Mouse (Mus musculus) midbrain, postnatal 0 days (tissue): Measurements from ENCODE around the gene Smtnl1. TPM values are rescaled to one million over a fixed set of nuclear protein-coding genes. Genes with fewer than 3 reads are reported as not detected.

ENCODE experiments used
- ATAC-seq: fragments of 200-750 bp; cut with Nextera tagmentation; 2 replicates; pipeline ENCODE4 v1.8.0; 2017; ENCODE audit warnings: moderate number of reproducible peaks, mild to moderate bottlenecking, moderate TSS enrichment, moderate library complexity; ENCODE audit not compliant: low FRiP score
- DNase-seq: peaks from one replicate; pipeline ENCODE4 v3.0.0-alpha.2; 2015; ENCODE audit warnings: low spot score
- H3K27ac ChIP-seq: fragments of 300-500 bp; sonication (generic); 2 replicates; pipeline ENCODE4 v1.5.1; 2014; ENCODE audit warnings: low read depth, mild to moderate bottlenecking, low read length, mixed read lengths
- H3K27me3 ChIP-seq: fragments of 300-500 bp; sonication (generic); 2 replicates; pipeline ENCODE4 v1.6.1; 2014; ENCODE audit warnings: low read length, control low read depth, mixed read lengths; ENCODE audit not compliant: insufficient read depth
- H3K36me3 ChIP-seq: fragments of 300-500 bp; sonication (generic); 2 replicates; pipeline ENCODE4 v1.6.1; 2014; ENCODE audit warnings: low read length, control low read depth, mixed read lengths; ENCODE audit not compliant: insufficient read depth
- H3K4me1 ChIP-seq: fragments of 300-500 bp; sonication (generic); 2 replicates; pipeline ENCODE4 v1.6.1; 2014; ENCODE audit warnings: mild to moderate bottlenecking, control low read depth, antibody characterized with exemption, low read length, mixed read lengths; ENCODE audit not compliant: insufficient read depth
- H3K4me2 ChIP-seq: fragments of 300-500 bp; sonication (generic); 2 replicates; pipeline ENCODE4 v1.6.1; 2014; ENCODE audit warnings: low read depth, mild to moderate bottlenecking, low read length, mixed read lengths; ENCODE audit not compliant: poor library complexity, severe bottlenecking
- H3K4me3 ChIP-seq: fragments of 300-500 bp; sonication (generic); 2 replicates; pipeline ENCODE4 v1.5.1; 2014; ENCODE audit warnings: low read depth, mild to moderate bottlenecking, low read length, moderate library complexity
- H3K9ac ChIP-seq: fragments of 300-500 bp; sonication (generic); replicated peaks from 2 replicates; pipeline ENCODE4 v1.6.1; 2014; ENCODE audit warnings: mild to moderate bottlenecking, low read length, moderate library complexity, mixed read lengths; ENCODE audit not compliant: poor library complexity, severe bottlenecking
- H3K9me3 ChIP-seq: fragments of 300-500 bp; sonication (generic); 2 replicates; pipeline ENCODE4 v1.6.1; 2016; ENCODE audit warnings: low read length, control low read depth
- CTCF ChIP-seq: IDR thresholded peaks from 2 replicates; pipeline ENCODE4 v1.5.1; 2016; ENCODE audit warnings: antibody characterized with exemption, mild to moderate bottlenecking
- WGBS: fragments of 180-500 bp; shearing (Covaris S2); extraction: QIAGEN DNeasy Blood & Tissue Kit; methylation state at CpG from one replicate; pipeline ENCODE4 v1.1.7; 2014; 5-methylcytosine and 5-hydroxymethylcytosine counted together
- polyA plus RNA-seq: library from polyadenylated mRNA; unstranded; fragments of >200 nt; fragmentation: Nextera tagmentation; extraction: Ambion mirVana; gene quantifications from 2 replicates; pipeline ENCODE4 v1.2.1, GENCODE M21; 2015
- total RNA-seq: library from RNA; depleted of rRNA; stranded (reverse); fragments of >200 nt; gene quantifications from 2 replicates; pipeline ENCODE4 v1.2.3, GENCODE M21; 2014; rRNA removed

Gene Smtnl1
- total RNA-seq (not detected in 2 replicates), polyA plus RNA-seq (not detected in 2 replicates)

- Histone ChIP-seq H3K9me3 (no peaks in the 10 kb centered on the region), H3K36me3 (no peaks in the 10 kb centered on the region), H3K4me1 (no peaks in the 10 kb centered on the region), H3K9ac (no peak within 1 kb of the TSS), H3K27ac (no peak within 1 kb of the TSS), H3K4me2 (no peak within 1 kb of the TSS), H3K4me3 (no peak within 1 kb of the TSS), H3K27me3 (peaks cover 5% of the 10 kb centered on the region; the same call in 1 of the 2 replicates)
- 71% methylated on average over 13 of the region's 13 CpGs for WGBS
- TF ChIP-seq CTCF, result no peak
- DNase-seq (no peak), ATAC-seq (no peak)
Measured at GRCm38 (mm10) chr2:84822552-84822951, at the start of gene Smtnl1. TSS of gene Smtnl1 (minus strand) at chr2:84822652.

GRCm38 (mm10) chr2:84870623-84871160 lies 48.2 kb upstream of the Smtnl1 start:
- Histone ChIP-seq H3K4me1 (no peaks in the 10 kb centered on the region), H3K27me3 (peaks cover 62% of the 10 kb centered on the region), H3K9ac (no peak overlapping the region), H3K4me3 (no peak overlapping the region), H3K27ac (no peak overlapping the region), H3K36me3 (no peaks in the 10 kb centered on the region), H3K4me2 (no peak overlapping the region), H3K9me3 (no peaks in the 10 kb centered on the region)
- ATAC-seq, result no peak
- peak; percentile 45 for TF ChIP-seq CTCF
- no peak for DNase-seq
- WGBS, result 72% methylated on average over 4 of the region's 4 CpGs

- H3K36me3 ChIP-seq, result no peaks in the 10 kb centered on the region
- H3K9me3 ChIP-seq, result no peaks in the 10 kb centered on the region
- H3K9ac ChIP-seq, result no peak overlapping the region
- H3K4me1 ChIP-seq, result no peaks in the 10 kb centered on the region
- 63% methylated on average over 2 of the region's 2 CpGs for WGBS
- H3K27me3 ChIP-seq, result peaks cover 57% of the 10 kb centered on the region
- no peak overlapping the region for H3K4me2 ChIP-seq
- DNase-seq, result no peak
- H3K27ac ChIP-seq, result no peak overlapping the region
- H3K4me3 ChIP-seq, result no peak overlapping the region
- ATAC-seq, result no peak
- TF ChIP-seq CTCF, result no peak
Measured at GRCm38 (mm10) chr2:84868977-84869376, 46.5 kb upstream of the Smtnl1 start.

GRCm38 (mm10) chr2:84868521-84868943 lies 46.1 kb upstream of the Smtnl1 start:
- H3K27ac ChIP-seq, result no peak overlapping the region
- ATAC-seq, result no peak
- H3K4me2 ChIP-seq, result no peak overlapping the region
- no peaks in the 10 kb centered on the region for H3K4me1 ChIP-seq
- no peak overlapping the region for H3K4me3 ChIP-seq
- H3K9ac ChIP-seq, result no peak overlapping the region
- TF ChIP-seq CTCF, result peak; percentile 76
- no peaks in the 10 kb centered on the region for H3K36me3 ChIP-seq
- DNase-seq, result peak; percentile 73
- WGBS, result 11% methylated on average over 5 of the region's 5 CpGs
- peaks cover 56% of the 10 kb centered on the region for H3K27me3 ChIP-seq
- H3K9me3 ChIP-seq, result no peaks in the 10 kb centered on the region

GRCm38 (mm10) chr2:84865616-84866571 lies 43.4 kb upstream of the Smtnl1 start:
- H3K27me3 ChIP-seq, result peaks cover 33% of the 10 kb centered on the region
- WGBS, result 2% methylated on average over 47 of the region's 47 CpGs
- DNase-seq, result no peak
- H3K4me3 ChIP-seq, result peak overlapping the region; percentile 30
- H3K9me3 ChIP-seq, result no peaks in the 10 kb centered on the region
- peak; percentile 53 for ATAC-seq
- peak overlapping the region; percentile 55 for H3K4me2 ChIP-seq
- peak; percentile 71 for TF ChIP-seq CTCF
- H3K4me1 ChIP-seq, result no peaks in the 10 kb centered on the region
- H3K27ac ChIP-seq, result no peak overlapping the region
- 0 out of 2 replicates have a peak overlapping the region, but pooled peaks have one; percentile 45 for H3K9ac ChIP-seq
- H3K36me3 ChIP-seq, result no peaks in the 10 kb centered on the region

GRCm38 (mm10) chr2:84862231-84862630 lies 39.8 kb upstream of the Smtnl1 start:
- ATAC-seq (no peak), DNase-seq (no peak)
- Histone ChIP-seq H3K36me3 (no peaks in the 10 kb centered on the region), H3K4me1 (no peaks in the 10 kb centered on the region), H3K4me3 (no peak overlapping the region), H3K27ac (no peak overlapping the region), H3K9ac (no peak overlapping the region), H3K4me2 (no peak overlapping the region), H3K27me3 (peaks cover 11% of the 10 kb centered on the region; the same call in 1 of the 2 replicates), H3K9me3 (no peaks in the 10 kb centered on the region)
- WGBS, result 89% methylated on average over 3 of the region's 3 CpGs
- TF ChIP-seq CTCF, result no peak
